Mouse (Mus musculus): ENCODE data around the gene Gm20388. TPM values are rescaled to one million over a fixed set of nuclear protein-coding genes. Genes with fewer than 3 reads are reported as not detected.

The Gm20388 gene
- polyA plus RNA-seq, 1 experiment from 2014 or later, result not detected

DNA sequence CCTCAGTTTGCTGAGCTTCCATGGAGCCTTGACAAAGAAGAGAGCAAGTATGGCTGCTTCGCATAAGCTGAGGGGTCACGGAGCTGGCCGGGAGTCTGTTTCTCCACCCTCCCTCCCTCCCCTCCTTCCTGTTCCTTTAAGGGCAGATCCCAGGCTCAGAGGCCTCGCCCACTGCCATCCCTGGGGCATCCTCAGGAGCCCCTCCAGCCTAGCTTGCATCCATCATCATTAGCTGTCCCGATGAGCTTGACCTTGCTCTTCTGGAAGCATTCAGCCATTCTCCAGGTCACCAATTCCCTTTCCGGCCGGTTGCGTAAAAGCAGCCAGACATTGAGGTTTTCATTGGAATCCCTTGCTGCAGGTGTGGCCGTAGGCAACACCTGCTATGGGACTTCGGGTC, 2144.7 kb downstream of the Gm20388 start:
- 50% methylated on average over 10 of the region's 10 CpGs for WGBS
- H3K27ac ChIP-seq (ENCODE audit: low read depth, low read length), result no peak overlapping the region
- H3K4me1 ChIP-seq (replicated peaks; ENCODE audit: control insufficient read depth, insufficient read depth, low read length), result peaks cover 4% of the 10 kb centered on the region; the same call in 1 of the 2 replicates
- H3K36me3 ChIP-seq (ENCODE audit: control insufficient read depth, insufficient read depth), result no peaks in the 10 kb centered on the region
- ATAC-seq, result no peak
- H3K9me3 ChIP-seq (ENCODE audit: control insufficient read depth), result no peaks in the 10 kb centered on the region
- no peak overlapping the region for H3K9ac ChIP-seq (ENCODE audit: low read depth, low read length)
- no peak overlapping the region for H3K4me3 ChIP-seq (ENCODE audit: low read depth, low read length)
- no peaks in the 10 kb centered on the region for H3K27me3 ChIP-seq (replicated peaks; ENCODE audit: control insufficient read depth, insufficient read depth, low read length)
- no peak for TF ChIP-seq CTCF (IDR thresholded peaks at IDR 0.05; ENCODE audit: low read depth)
- no peak overlapping the region for H3K4me2 ChIP-seq (replicated peaks; ENCODE audit: low read depth)

DNA sequence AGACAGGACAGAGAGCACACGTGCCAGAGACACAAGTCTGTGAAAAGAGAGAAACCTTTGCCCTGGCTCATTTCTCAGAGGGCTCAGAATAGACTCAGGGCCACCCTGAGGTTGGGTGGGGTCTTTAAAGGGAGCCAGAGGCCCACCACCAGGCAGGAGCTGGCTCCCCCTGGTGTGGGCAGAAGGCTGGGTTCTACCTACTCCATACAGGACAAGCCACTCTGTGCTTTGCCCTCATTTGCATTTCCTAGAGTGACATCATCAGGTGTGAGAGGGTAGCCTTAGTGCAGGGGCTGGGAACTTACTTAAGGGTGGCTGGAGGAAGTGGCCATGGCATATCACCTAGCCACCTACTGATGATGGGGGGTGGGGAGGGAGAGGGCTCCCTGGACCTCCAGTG, 2145.5 kb downstream of the Gm20388 start:
- H3K9ac ChIP-seq (ENCODE audit: low read depth, low read length), result no peak overlapping the region
- WGBS, result 28% methylated on average over 1 of the region's 1 CpGs
- H3K4me1 ChIP-seq (replicated peaks; ENCODE audit: control insufficient read depth, insufficient read depth, low read length), result peaks cover 4% of the 10 kb centered on the region; the same call in 1 of the 2 replicates
- no peak for TF ChIP-seq CTCF (IDR thresholded peaks at IDR 0.05; ENCODE audit: low read depth)
- no peaks in the 10 kb centered on the region for H3K27me3 ChIP-seq (replicated peaks; ENCODE audit: control insufficient read depth, insufficient read depth, low read length)
- no peak overlapping the region for H3K4me2 ChIP-seq (replicated peaks; ENCODE audit: low read depth)
- no peak overlapping the region for H3K4me3 ChIP-seq (ENCODE audit: low read depth, low read length)
- H3K27ac ChIP-seq (ENCODE audit: low read depth, low read length), result no peak overlapping the region
- no peak for ATAC-seq
- no peaks in the 10 kb centered on the region for H3K9me3 ChIP-seq (ENCODE audit: control insufficient read depth)
- no peaks in the 10 kb centered on the region for H3K36me3 ChIP-seq (ENCODE audit: control insufficient read depth, insufficient read depth)

GRCm38 (mm10) chr8:122056882-122057281, 2146.2 kb downstream of the Gm20388 start:
- WGBS, result 49% methylated on average over 7 of the region's 7 CpGs
- no peak for TF ChIP-seq CTCF (IDR thresholded peaks at IDR 0.05; ENCODE audit: low read depth)
- Histone ChIP-seq H3K36me3 (ENCODE audit: control insufficient read depth, insufficient read depth) (no peaks in the 10 kb centered on the region), H3K9ac (ENCODE audit: low read depth, low read length) (no peak overlapping the region), H3K27me3 (replicated peaks; ENCODE audit: control insufficient read depth, insufficient read depth, low read length) (no peaks in the 10 kb centered on the region), H3K9me3 (ENCODE audit: control insufficient read depth) (no peaks in the 10 kb centered on the region), H3K4me1 (replicated peaks; ENCODE audit: control insufficient read depth, insufficient read depth, low read length) (peaks cover 4% of the 10 kb centered on the region; the same call in 1 of the 2 replicates), H3K27ac (ENCODE audit: low read depth, low read length) (no peak overlapping the region), H3K4me3 (ENCODE audit: low read depth, low read length) (no peak overlapping the region), H3K4me2 (replicated peaks; ENCODE audit: low read depth) (no peak overlapping the region)
- no peak for ATAC-seq

DNA sequence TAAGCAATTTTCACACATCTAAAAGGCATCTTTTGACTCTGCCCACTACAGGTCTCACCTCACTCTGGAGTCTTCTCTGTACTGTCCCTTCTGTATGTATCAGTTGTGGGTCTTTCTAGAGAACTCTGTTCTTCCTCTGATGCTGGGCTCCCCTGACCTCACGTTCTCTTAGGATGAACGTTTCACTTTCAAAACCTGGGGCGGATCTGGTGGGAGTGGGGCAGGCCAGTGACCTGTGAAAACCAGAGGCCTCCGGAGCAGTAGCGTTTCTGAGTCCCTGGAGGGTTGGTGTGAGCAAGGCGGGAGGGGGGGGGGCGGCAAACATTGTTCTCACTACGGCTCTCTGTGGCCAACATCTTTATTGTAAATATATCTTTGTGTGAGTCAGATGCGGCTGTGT, 2147.9 kb downstream of the Gm20388 start:
- H3K4me1 ChIP-seq (replicated peaks; ENCODE audit: control insufficient read depth, insufficient read depth, low read length), result peaks cover 4% of the 10 kb centered on the region; the same call in 1 of the 2 replicates
- H3K27me3 ChIP-seq (replicated peaks; ENCODE audit: control insufficient read depth, insufficient read depth, low read length), result no peaks in the 10 kb centered on the region
- H3K36me3 ChIP-seq (ENCODE audit: control insufficient read depth, insufficient read depth), result no peaks in the 10 kb centered on the region
- no peak for TF ChIP-seq CTCF (IDR thresholded peaks at IDR 0.05; ENCODE audit: low read depth)
- no peak overlapping the region for H3K27ac ChIP-seq (ENCODE audit: low read depth, low read length)
- 56% methylated on average over 9 of the region's 9 CpGs for WGBS
- no peak overlapping the region for H3K4me2 ChIP-seq (replicated peaks; ENCODE audit: low read depth)
- H3K9ac ChIP-seq (ENCODE audit: low read depth, low read length), result no peak overlapping the region
- no peak overlapping the region for H3K4me3 ChIP-seq (ENCODE audit: low read depth, low read length)
- no peak for ATAC-seq
- no peaks in the 10 kb centered on the region for H3K9me3 ChIP-seq (ENCODE audit: control insufficient read depth)

GRCm38 (mm10) chr8:122058951-122059350, 2148.3 kb downstream of the Gm20388 start:
- TF ChIP-seq CTCF (IDR thresholded peaks at IDR 0.05; ENCODE audit: low read depth), result no peak
- ATAC-seq, result no peak
- Histone ChIP-seq H3K9me3 (ENCODE audit: control insufficient read depth) (no peaks in the 10 kb centered on the region), H3K27me3 (replicated peaks; ENCODE audit: control insufficient read depth, insufficient read depth, low read length) (no peaks in the 10 kb centered on the region), H3K27ac (ENCODE audit: low read depth, low read length) (no peak overlapping the region), H3K9ac (ENCODE audit: low read depth, low read length) (no peak overlapping the region), H3K4me1 (replicated peaks; ENCODE audit: control insufficient read depth, insufficient read depth, low read length) (peaks cover 4% of the 10 kb centered on the region; the same call in 1 of the 2 replicates), H3K4me3 (ENCODE audit: low read depth, low read length) (no peak overlapping the region), H3K36me3 (ENCODE audit: control insufficient read depth, insufficient read depth) (no peaks in the 10 kb centered on the region), H3K4me2 (replicated peaks; ENCODE audit: low read depth) (no peak overlapping the region)
- WGBS, result 77% methylated on average over 8 of the region's 8 CpGs

- no peaks in the 10 kb centered on the region for H3K4me1 ChIP-seq (replicated peaks; ENCODE audit: control insufficient read depth, insufficient read depth, low read length)
Observed at GRCm38 (mm10) chr8:122062508-122063223, 2152.0 kb downstream of the Gm20388 start.

More at GRCm38 (mm10) chr8:122062508-122063223, 2152.0 kb downstream of the Gm20388 start:
- H3K27ac ChIP-seq (ENCODE audit: low read depth, low read length), result no peak overlapping the region
- 35% methylated on average over 12 of the region's 12 CpGs for WGBS
- no peaks in the 10 kb centered on the region for H3K36me3 ChIP-seq (ENCODE audit: control insufficient read depth, insufficient read depth)
- H3K9me3 ChIP-seq (ENCODE audit: control insufficient read depth), result no peaks in the 10 kb centered on the region
- no peak overlapping the region for H3K4me3 ChIP-seq (ENCODE audit: low read depth, low read length)
- ATAC-seq, result peak; percentile 46; the same call in 1 of the 2 replicates
- TF ChIP-seq CTCF (IDR thresholded peaks at IDR 0.05; ENCODE audit: low read depth), result no peak
- no peak overlapping the region for H3K9ac ChIP-seq (ENCODE audit: low read depth, low read length)
- H3K27me3 ChIP-seq (replicated peaks; ENCODE audit: control insufficient read depth, insufficient read depth, low read length), result no peaks in the 10 kb centered on the region
- peak overlapping the region; percentile 14; the same call in 1 of the 2 replicates for H3K4me2 ChIP-seq (replicated peaks; ENCODE audit: low read depth)
